Mouse (Mus musculus): ENCODE data around the gene Mrps5. TPM values are rescaled to one million over a fixed set of nuclear protein-coding genes. Genes with fewer than 3 reads are reported as not detected.

The Mrps5 gene
- total and polyA plus RNA-seq, 3 experiments, result 144 to 210 (median 188) TPM

GRCm38 (mm10) chr2:127537548-127537947, 49.5 kb upstream of the Mrps5 start:
- Histone ChIP-seq H3K27me3 (replicated peaks) (peaks cover 98% of the 10 kb centered on the region), H3K36me3 (replicated peaks in 1 of 2; ENCODE audit: control insufficient read depth in 1 of 2, insufficient read depth in 1 of 2, low read length in 1 of 2) (no peaks in the 10 kb centered on the region), H3K4me2 (ENCODE audit: insufficient read depth, low read depth, poor library complexity, severe bottlenecking) (no peak overlapping the region), H3K9me3 (replicated peaks; ENCODE audit: low read length) (no peaks in the 10 kb centered on the region), H3K27ac (ENCODE audit: insufficient read depth, low read depth) (no peak overlapping the region), H3K79me2 (replicated peaks; ENCODE audit: control insufficient read depth, extremely low read depth, insufficient read depth, poor library complexity, severe bottlenecking) (no peaks in the 10 kb centered on the region), H3K9ac (ENCODE audit: insufficient read depth, low read depth) (no peak overlapping the region), H3K4me1 (ENCODE audit: control insufficient read depth in 1 of 2, insufficient read depth in 2 of 2) (no peaks in the 10 kb centered on the region), H3K4me3 (replicated peaks in 1 of 3; ENCODE audit: low read depth in 2 of 3, low read length in 2 of 3, poor library complexity in 1 of 3) (no peak overlapping the region)
- no peak for DNase-seq (ENCODE audit: extremely low read depth)
- no peak for TF ChIP-seq MAFK (IDR thresholded peaks at IDR 0.05; ENCODE audit: insufficient replicate concordance, low read length)
- no peak for TF ChIP-seq IRF4 (IDR thresholded peaks at IDR 0.05; ENCODE audit: low read depth, low read length)
- no peak for TF ChIP-seq MXI1 (IDR thresholded peaks at IDR 0.05; ENCODE audit: low read depth, low read length)
- TF ChIP-seq ETS1 (conservative IDR thresholded peaks at IDR 0.05; ENCODE audit: low read depth, low read length), result no peak
- TF ChIP-seq SMC3 (IDR thresholded peaks at IDR 0.05; ENCODE audit: low read depth, low read length), result no peak
- no peak for TF ChIP-seq ZC3H11A (IDR thresholded peaks at IDR 0.05; ENCODE audit: low read depth, low read length)
- TF ChIP-seq ZNF384 (IDR thresholded peaks at IDR 0.05; ENCODE audit: low read depth, low read length), result no peak
- no peak for TF ChIP-seq JUND (conservative IDR thresholded peaks at IDR 0.05; ENCODE audit: low read depth, low read length)
- no peak for TF ChIP-seq POLR2AphosphoS2 (IDR thresholded peaks at IDR 0.05; ENCODE audit: low read depth, low read length)
- no peak for TF ChIP-seq HCFC1 (IDR thresholded peaks at IDR 0.05; ENCODE audit: low read depth, low read length)
- TF ChIP-seq JUN (IDR thresholded peaks at IDR 0.05; ENCODE audit: insufficient read depth, low read depth, low read length), result no peak
- TF ChIP-seq SIN3A (IDR thresholded peaks at IDR 0.05; ENCODE audit: low read length), result no peak
- no peak for TF ChIP-seq CTCF (conservative IDR thresholded peaks at IDR 0.05 in 1 of 2, IDR thresholded peaks at IDR 0.05 in 1 of 2; ENCODE audit: low read depth in 2 of 2, low read length in 2 of 2)
- no peak for TF ChIP-seq PAX5 (IDR thresholded peaks at IDR 0.05; ENCODE audit: low read length)
- TF ChIP-seq ZKSCAN1 (IDR thresholded peaks at IDR 0.05; ENCODE audit: borderline replicate concordance, low read depth, low read length), result no peak
- no peak for TF ChIP-seq ZMIZ1 (IDR thresholded peaks at IDR 0.05; ENCODE audit: low read depth, low read length)
- TF ChIP-seq POLR2A (IDR thresholded peaks at IDR 0.05; ENCODE audit: low read depth, low read length), result no peak
- no peak for TF ChIP-seq USF2 (conservative IDR thresholded peaks at IDR 0.05; ENCODE audit: low read depth, low read length)
- TF ChIP-seq MEF2A (IDR thresholded peaks at IDR 0.05; ENCODE audit: borderline replicate concordance, low read depth, low read length), result no peak
- no peak for TF ChIP-seq GABPA (IDR thresholded peaks at IDR 0.05; ENCODE audit: insufficient replicate concordance, low read depth, low read length)
- in situ Hi-C loops (cut with MboI; ENCODE audit: low pct_ligation_motif_present, low pct_unique_long_range_greater_than_20kb, low sequenced_read_pairs) (no loop called here), dilution Hi-C loops (cut with MboI; ENCODE audit: extremely low pct_ligation_motif_present, extremely low pct_unique_long_range_greater_than_20kb, low sequenced_read_pairs) (no loop called here)

- no peak for TF ChIP-seq CHD2 (IDR thresholded peaks at IDR 0.05; ENCODE audit: low read length)
- TF ChIP-seq ZMIZ1 (IDR thresholded peaks at IDR 0.05; ENCODE audit: low read depth, low read length), result no peak
- TF ChIP-seq CTCF (conservative IDR thresholded peaks at IDR 0.05 in 1 of 2, IDR thresholded peaks at IDR 0.05 in 1 of 2; ENCODE audit: low read depth in 2 of 2, low read length in 2 of 2), result peak; percentile 26 to 55; a peak in 2 of 4 replicates
- peak; percentile 38 for TF ChIP-seq SMC3 (IDR thresholded peaks at IDR 0.05; ENCODE audit: low read depth, low read length)
- TF ChIP-seq RAD21 (IDR thresholded peaks at IDR 0.05; ENCODE audit: low read depth, low read length), result peak; percentile 16
- no peaks in the 10 kb centered on the region for H3K36me3 ChIP-seq (replicated peaks in 1 of 2; ENCODE audit: control insufficient read depth in 1 of 2, insufficient read depth in 1 of 2, low read length in 1 of 2)
- no peak overlapping the region for H3K4me2 ChIP-seq (ENCODE audit: insufficient read depth, low read depth, poor library complexity, severe bottlenecking)
- H3K4me1 ChIP-seq (ENCODE audit: control insufficient read depth in 1 of 2, insufficient read depth in 2 of 2), result no peaks in the 10 kb centered on the region
- peaks cover 97% of the 10 kb centered on the region for H3K27me3 ChIP-seq (replicated peaks)
- H3K9me3 ChIP-seq (replicated peaks; ENCODE audit: low read length), result no peaks in the 10 kb centered on the region
- H3K27ac ChIP-seq (ENCODE audit: insufficient read depth, low read depth), result no peak overlapping the region
- in situ Hi-C loops (cut with MboI; ENCODE audit: low pct_ligation_motif_present, low pct_unique_long_range_greater_than_20kb, low sequenced_read_pairs), result no loop called here
- no peaks in the 10 kb centered on the region for H3K79me2 ChIP-seq (replicated peaks; ENCODE audit: control insufficient read depth, extremely low read depth, insufficient read depth, poor library complexity, severe bottlenecking)
- H3K9ac ChIP-seq (ENCODE audit: insufficient read depth, low read depth), result no peak overlapping the region
- DNase-seq (ENCODE audit: extremely low read depth), result peak; percentile 37
- dilution Hi-C loops (cut with MboI; ENCODE audit: extremely low pct_ligation_motif_present, extremely low pct_unique_long_range_greater_than_20kb, low sequenced_read_pairs), result no loop called here
- no peak overlapping the region for H3K4me3 ChIP-seq (replicated peaks in 1 of 3; ENCODE audit: low read depth in 2 of 3, low read length in 2 of 3, poor library complexity in 1 of 3)
Measured at GRCm38 (mm10) chr2:127539494-127539893, 47.5 kb upstream of the Mrps5 start.
